In the genomic region with DNA sequence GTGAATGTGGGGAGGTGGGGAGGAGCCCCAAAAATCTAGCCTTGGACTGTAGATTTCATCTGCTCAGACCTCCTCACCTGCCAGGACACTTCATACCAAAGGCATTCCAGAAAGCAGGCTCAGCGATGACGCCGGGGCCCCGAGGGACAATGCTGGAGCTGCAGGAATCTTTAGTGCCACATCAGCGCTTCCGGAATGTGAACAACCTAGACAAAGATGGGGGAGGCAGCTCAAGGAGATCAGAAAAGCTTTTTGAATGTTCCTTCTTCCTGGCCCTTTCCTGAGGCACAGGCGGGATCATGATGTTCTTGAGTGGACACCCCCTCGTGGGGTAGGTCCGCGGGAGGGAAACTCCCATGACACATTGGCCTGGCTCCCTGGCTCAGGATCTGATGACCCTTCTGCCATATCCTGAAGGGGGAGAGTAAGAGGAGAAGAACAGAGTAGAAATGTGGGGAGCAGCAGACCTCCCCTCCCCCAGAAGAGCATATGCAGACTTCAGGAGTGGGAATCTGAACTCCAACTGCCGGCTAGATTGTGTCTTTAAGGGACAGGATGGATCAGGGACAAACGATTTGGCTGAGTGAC, we compare ENCODE assay signal across 9 mouse cellular contexts. TPM values are rescaled to one million over a fixed set of nuclear protein-coding genes. Genes with fewer than 3 reads are reported as not detected.
DNase-seq lines count a peak whose midpoint lies in the region; ATAC-seq and TF ChIP-seq lines count a peak whose summit lies in the region.
"Had no signal": no experiment of that assay in that cellular context is flagged by ENCODE, and none has a peak within 500 bp of the region (broad histone marks: within the 10 kb centered on the region; RNA-seq: fewer than 3 reads in every experiment).

No protein-coding gene starts in this region.

- peak overlapping the region; percentile 89 for H3K27ac ChIP-seq in midbrain, embryonic 11.5 days (ENCODE audit: low read depth, low read length)
- no peak overlapping the region for H3K27ac ChIP-seq in left cerebral cortex, adult 2 months

- H3K4me3 ChIP-seq in midbrain, embryonic 11.5 days (ENCODE audit: low read depth, low read length): no peak overlapping the region
- no peak overlapping the region for H3K4me3 ChIP-seq in left cerebral cortex, adult 2 months

- WGBS in midbrain, embryonic 11.5 days: 35% methylated on average over 12 of the region's 12 CpGs

- no peak for ATAC-seq in midbrain, embryonic 11.5 days (ENCODE audit: low FRiP score)

- DNase-seq in adrenal gland, postnatal 36 days: peak; percentile 28 to 54
- no peak for DNase-seq in adrenal gland, postnatal 10 days
- peak; percentile 57 for DNase-seq in embryo, embryonic 9.5 days (ENCODE audit: extremely low spot score)
- peak; percentile 77 for DNase-seq in kidney, adult 18-20 months
- peak; percentile 90 for DNase-seq in midbrain, embryonic 11.5 days (ENCODE audit: low spot score, missing footprints)
- DNase-seq in frontal cortex, postnatal 25 days (ENCODE audit: low spot score in 2 of 2): no peak
- no peak for DNase-seq in spleen, postnatal 36 days (ENCODE audit: low spot score in 2 of 2)
- DNase-seq in left cerebral cortex, adult 2 months (ENCODE audit: extremely low spot score in 1 of 2, low spot score in 2 of 2): no peak
- DNase-seq: cerebellum, adult 11 months had no signal

- intact Hi-C loops in left cerebral cortex, adult 2 months (cut with DNase I): no loop called here

- H3K4me2 ChIP-seq in midbrain, embryonic 11.5 days: no peak overlapping the region

- no peak for TF ChIP-seq CTCF in left cerebral cortex, adult 2 months (IDR thresholded peaks at IDR 0.05)

- no peaks in the 10 kb centered on the region for H3K9me3 ChIP-seq in midbrain, embryonic 11.5 days (ENCODE audit: control insufficient read depth, low read length)

- peaks cover 74% of the 10 kb centered on the region for H3K4me1 ChIP-seq in midbrain, embryonic 11.5 days (ENCODE audit: control insufficient read depth, insufficient read depth, low read length)

- H3K9ac ChIP-seq in midbrain, embryonic 11.5 days (ENCODE audit: low read length): peak overlapping the region; percentile 34; the same call in 1 of the 2 replicates

- H3K27me3 ChIP-seq in midbrain, embryonic 11.5 days (ENCODE audit: control insufficient read depth, insufficient read depth, low read length): no peaks in the 10 kb centered on the region

- peaks cover 19% of the 10 kb centered on the region for H3K36me3 ChIP-seq in midbrain, embryonic 11.5 days (ENCODE audit: control insufficient read depth, insufficient read depth, low read length)

RNA-seq across cellular contexts. Expression of a gene that starts 19.5 kb away (rescaled TPM):
- total RNA-seq in adrenal gland, postnatal 36 days (2021): 1 to 10 TPM; 2.8 to 4.9 TPM
- 1 to 10 TPM; 3.4 to 3.9 TPM for total RNA-seq in adrenal gland, postnatal 10 days (2021)
- 100 and 105 TPM in 2 replicates for polyA plus RNA-seq in midbrain, embryonic 11.5 days (2014; fragmentation: Nextera tagmentation; extraction: Ambion mirVana)
- total RNA-seq in left cerebral cortex, adult 2 months (2021): 1 to 10 TPM; 1.4 TPM

RNA-seq across cellular contexts. Expression of a gene that starts 37.0 kb away (rescaled TPM):
- total RNA-seq in adrenal gland, postnatal 36 days (2021): 100 to 1,000 TPM; 155 to 161 TPM
- 10 to 100 TPM; 56.5 to 69.6 TPM for total RNA-seq in adrenal gland, postnatal 10 days (2021)
- 3.5 and 4.5 TPM in 2 replicates for polyA plus RNA-seq in midbrain, embryonic 11.5 days (2014; fragmentation: Nextera tagmentation; extraction: Ambion mirVana)
- total RNA-seq in left cerebral cortex, adult 2 months (2021): 10 to 100 TPM; 12.2 to 13.2 TPM

RNA-seq across cellular contexts. Expression of a gene that starts 55.6 kb away (rescaled TPM):
- 1 to 10 TPM; 6.1 to 9.7 TPM for total RNA-seq in adrenal gland, postnatal 36 days (2021)
- total RNA-seq in adrenal gland, postnatal 10 days (2021): 10 to 100 TPM; 15.2 to 30.9 TPM
- polyA plus RNA-seq in midbrain, embryonic 11.5 days (2014; fragmentation: Nextera tagmentation; extraction: Ambion mirVana): 8.9 and 11.1 TPM in 2 replicates
- total RNA-seq in left cerebral cortex, adult 2 months (2021): 100 to 1,000 TPM; 178 to 192 TPM

Comparison
In these comparisons a context has a peak if more than half of its experiments do, and no peak if none do; other contexts are left out.
1. DNase-seq: peak in adrenal gland, postnatal 36 days (2 of 2), embryo, embryonic 9.5 days (single experiment), kidney, adult 18-20 months (single experiment) and midbrain, embryonic 11.5 days (single experiment); none in adrenal gland, postnatal 10 days (single experiment), frontal cortex, postnatal 25 days (0 of 2), spleen, postnatal 36 days (0 of 2) and left cerebral cortex, adult 2 months (0 of 2).
2. RNA of a gene that starts 37.0 kb away (total RNA-seq): 155 to 161 TPM in adrenal gland, postnatal 36 days and 56.5 to 69.6 TPM in adrenal gland, postnatal 10 days; 12.2 to 13.2 TPM in left cerebral cortex, adult 2 months; every median in the first group is over 4 times any median in the second.
3. RNA of a gene that starts 55.6 kb away (total RNA-seq): 178 to 192 TPM in left cerebral cortex, adult 2 months; 15.2 to 30.9 TPM in adrenal gland, postnatal 10 days and 6.1 to 9.7 TPM in adrenal gland, postnatal 36 days; every median in the first group is over 4 times any median in the second.